Mouse (Mus musculus): ENCODE data around the gene Syndig1l. TPM values are rescaled to one million over a fixed set of nuclear protein-coding genes. Genes with fewer than 3 reads are reported as not detected.

Gene Syndig1l
- polyA plus RNA-seq, 1 experiment from 2014 or later, result 0.08 TPM

DNA sequence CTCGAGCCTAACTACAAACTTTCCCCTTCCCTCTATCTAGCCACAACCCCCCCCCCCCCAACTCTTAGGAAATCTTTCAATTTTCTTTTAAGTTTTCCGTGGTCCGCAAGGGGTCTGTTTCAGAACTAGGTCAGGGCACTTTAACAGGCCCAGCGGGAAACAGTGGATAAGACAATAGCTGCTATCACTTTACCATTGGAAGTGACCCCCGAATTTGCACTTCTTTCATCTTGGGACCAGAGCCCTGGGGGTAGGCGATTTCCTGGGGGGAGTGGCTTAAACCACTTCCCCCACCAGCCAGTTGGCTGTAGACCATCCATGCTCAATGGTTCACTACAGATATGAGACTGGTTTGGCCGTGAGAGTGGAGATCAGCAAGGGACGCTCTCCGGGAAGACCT lies 58.0 kb downstream of the Syndig1l start, which contains the start of gene Vrtn:
Vrtn (plus strand) TSS at position 366 of the 400 bp plus-strand sequence.
- H3K4me3 ChIP-seq (ENCODE audit: low read depth, low read length), result no peak within 1 kb of the TSS
- WGBS, result 9% methylated on average over 9 of the region's 9 CpGs
- no peak within 1 kb of the TSS for H3K27ac ChIP-seq (ENCODE audit: low read depth, low read length)
- ATAC-seq (replicated peaks; ENCODE audit: low FRiP score) (no peak), DNase-seq (ENCODE audit: low spot score) (no peak)
- H3K36me3 ChIP-seq (ENCODE audit: control insufficient read depth, insufficient read depth, low read length), result no peaks in the 10 kb centered on the region
- H3K4me2 ChIP-seq, result no peak within 1 kb of the TSS
- H3K27me3 ChIP-seq (replicated peaks; ENCODE audit: control insufficient read depth, insufficient read depth, low read length), result peaks cover 45% of the 10 kb centered on the region
- no peaks in the 10 kb centered on the region for H3K9me3 ChIP-seq (ENCODE audit: control insufficient read depth, low read length)
- no peak within 1 kb of the TSS for H3K9ac ChIP-seq (ENCODE audit: low read depth, low read length)
- H3K4me1 ChIP-seq (replicated peaks; ENCODE audit: control insufficient read depth, insufficient read depth, low read length), result no peaks in the 10 kb centered on the region

GRCm38 (mm10) chr12:84640253-84640652 lies 58.4 kb downstream of the Syndig1l start:
- H3K27me3 ChIP-seq (replicated peaks; ENCODE audit: control insufficient read depth, insufficient read depth, low read length), result peaks cover 45% of the 10 kb centered on the region
- WGBS, result 17% methylated on average over 6 of the region's 6 CpGs
- no peaks in the 10 kb centered on the region for H3K36me3 ChIP-seq (ENCODE audit: control insufficient read depth, insufficient read depth, low read length)
- H3K9me3 ChIP-seq (ENCODE audit: control insufficient read depth, low read length), result no peaks in the 10 kb centered on the region
- DNase-seq (ENCODE audit: low spot score) (no peak), ATAC-seq (replicated peaks; ENCODE audit: low FRiP score) (no peak)
- H3K4me2 ChIP-seq, result no peak overlapping the region
- no peak overlapping the region for H3K4me3 ChIP-seq (ENCODE audit: low read depth, low read length)
- H3K9ac ChIP-seq (ENCODE audit: low read depth, low read length), result no peak overlapping the region
- H3K4me1 ChIP-seq (replicated peaks; ENCODE audit: control insufficient read depth, insufficient read depth, low read length), result no peaks in the 10 kb centered on the region
- H3K27ac ChIP-seq (ENCODE audit: low read depth, low read length), result no peak overlapping the region

DNA sequence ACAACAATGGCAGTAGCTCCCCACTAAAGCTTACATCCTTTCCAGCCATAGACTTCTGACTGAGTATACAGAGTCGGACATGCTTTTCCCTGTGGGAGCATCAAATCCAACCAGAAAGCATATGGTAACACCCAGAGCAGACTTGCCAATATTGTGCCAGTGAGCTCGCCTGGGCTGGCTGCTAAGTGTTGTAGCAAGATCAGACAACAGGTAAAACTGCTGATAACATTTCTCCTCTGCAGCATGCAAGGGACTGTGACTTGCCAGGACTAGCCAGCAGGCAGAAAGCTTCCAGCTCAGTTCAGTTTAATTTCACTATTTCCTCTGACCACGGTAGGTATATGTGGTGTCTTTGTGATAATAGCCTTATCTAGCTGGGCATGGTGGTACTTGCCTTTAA lies 66.8 kb downstream of the Syndig1l start:
- Histone ChIP-seq H3K4me1 (replicated peaks; ENCODE audit: control insufficient read depth, insufficient read depth, low read length) (no peaks in the 10 kb centered on the region), H3K36me3 (ENCODE audit: control insufficient read depth, insufficient read depth, low read length) (no peaks in the 10 kb centered on the region), H3K4me2 (no peak overlapping the region), H3K9ac (ENCODE audit: low read depth, low read length) (no peak overlapping the region), H3K27me3 (replicated peaks; ENCODE audit: control insufficient read depth, insufficient read depth, low read length) (no peaks in the 10 kb centered on the region), H3K9me3 (ENCODE audit: control insufficient read depth, low read length) (no peaks in the 10 kb centered on the region), H3K4me3 (ENCODE audit: low read depth, low read length) (no peak overlapping the region), H3K27ac (ENCODE audit: low read depth, low read length) (no peak overlapping the region)
- WGBS, result 58% methylated on average over 3 of the region's 3 CpGs
- DNase-seq (ENCODE audit: low spot score) (no peak), ATAC-seq (replicated peaks; ENCODE audit: low FRiP score) (no peak)

Other genes starting within 250 kb of the Syndig1l start
- gene Aldh6a1, start 247.8 kb downstream of the Syndig1l start, polyA plus RNA-seq (2014; fragmentation: Nextera tagmentation; extraction: Ambion mirVana), result 21.5 and 25.7 TPM in 2 replicates
- gene Lin52, start 247.4 kb downstream of the Syndig1l start, polyA plus RNA-seq (2014; fragmentation: Nextera tagmentation; extraction: Ambion mirVana), result 20.2 and 21.7 TPM in 2 replicates
- not detected in 2 replicates for gene Vsx2, start 129.1 kb downstream of the Syndig1l start, polyA plus RNA-seq (2014; fragmentation: Nextera tagmentation; extraction: Ambion mirVana)
- gene Abcd4, start 81.4 kb downstream of the Syndig1l start, polyA plus RNA-seq (2014; fragmentation: Nextera tagmentation; extraction: Ambion mirVana), result 8.2 and 9.5 TPM in 2 replicates
- not detected in 2 replicates for gene Vrtn, start 57.8 kb downstream of the Syndig1l start, polyA plus RNA-seq (2014; fragmentation: Nextera tagmentation; extraction: Ambion mirVana)
- gene Npc2, start 74.3 kb upstream of the Syndig1l start, polyA plus RNA-seq (2014; fragmentation: Nextera tagmentation; extraction: Ambion mirVana), result 40.3 and 41.7 TPM in 2 replicates
- gene Isca2, start 74.4 kb upstream of the Syndig1l start, polyA plus RNA-seq (2014; fragmentation: Nextera tagmentation; extraction: Ambion mirVana), result 139 TPM in 2 replicates
- gene Ltbp2, start 177.7 kb upstream of the Syndig1l start, polyA plus RNA-seq (2014; fragmentation: Nextera tagmentation; extraction: Ambion mirVana), result 0.16 and 0.29 TPM in 2 replicates

Data from liver, embryonic 11.5 days (tissue).